Mouse (Mus musculus): Measurements from ENCODE around the gene Alg1. TPM values are rescaled to one million over a fixed set of nuclear protein-coding genes. Genes with fewer than 3 reads are reported as not detected.
"Not testable (repeated sequence)": the region's sequence is repeated elsewhere in the genome, so short reads cannot be mapped to it uniquely, and the experiment has no call there.

Gene Alg1
- polyA plus RNA-seq, 1 experiment from 2014 or later: 11.2 TPM

- Histone ChIP-seq H3K9ac (ENCODE audit: low read depth, low read length) (no peak within 1 kb of the TSS), H3K36me3 (ENCODE audit: control insufficient read depth, insufficient read depth) (no peaks in the 10 kb centered on the region), H3K27ac (ENCODE audit: low read length) (no peak within 1 kb of the TSS), H3K4me2 (ENCODE audit: low read depth, low read length) (no peak within 1 kb of the TSS), H3K4me1 (ENCODE audit: control insufficient read depth, low read depth, low read length) (no peaks in the 10 kb centered on the region), H3K9me3 (replicated peaks; ENCODE audit: control insufficient read depth, low read length) (no peaks in the 10 kb centered on the region), H3K4me3 (ENCODE audit: low read depth, low read length) (no peak within 1 kb of the TSS), H3K27me3 (ENCODE audit: control insufficient read depth, insufficient read depth, low read depth, low read length) (no peaks in the 10 kb centered on the region)
- no peak for ATAC-seq (ENCODE audit: low read depth)
- 54% methylated on average over 6 of the region's 6 CpGs for WGBS (ENCODE audit: insufficient replicate concordance)
These were observed 11.3 kb upstream of the Alg1 start, which contains the start of gene AU021092 for GRCm38 (mm10) chr16:5222140-5222539. Gene AU021092, minus strand, starts transcription at chr16:5222299.

GRCm38 (mm10) chr16:5226534-5226933, 6.9 kb upstream of the Alg1 start:
- H3K4me1 ChIP-seq (ENCODE audit: control insufficient read depth, low read depth, low read length); H3K27me3 ChIP-seq (ENCODE audit: control insufficient read depth, insufficient read depth, low read depth, low read length); H3K4me3 ChIP-seq (ENCODE audit: low read depth, low read length); H3K4me2 ChIP-seq (ENCODE audit: low read depth, low read length); H3K36me3 ChIP-seq (ENCODE audit: control insufficient read depth, insufficient read depth); H3K27ac ChIP-seq (ENCODE audit: low read length); H3K9me3 ChIP-seq (replicated peaks; ENCODE audit: control insufficient read depth, low read length); ATAC-seq (ENCODE audit: low read depth); H3K9ac ChIP-seq (ENCODE audit: low read depth, low read length): not testable (repeated sequence)
- WGBS (ENCODE audit: insufficient replicate concordance): 9% methylated on average over 1 of the region's 1 CpGs

GRCm38 (mm10) chr16:5227501-5227900, 5.9 kb upstream of the Alg1 start:
- not testable (repeated sequence) for H3K4me2 ChIP-seq (ENCODE audit: low read depth, low read length); H3K36me3 ChIP-seq (ENCODE audit: control insufficient read depth, insufficient read depth); H3K4me3 ChIP-seq (ENCODE audit: low read depth, low read length); H3K4me1 ChIP-seq (ENCODE audit: control insufficient read depth, low read depth, low read length); H3K9ac ChIP-seq (ENCODE audit: low read depth, low read length); ATAC-seq (ENCODE audit: low read depth); H3K27me3 ChIP-seq (ENCODE audit: control insufficient read depth, insufficient read depth, low read depth, low read length); H3K9me3 ChIP-seq (replicated peaks; ENCODE audit: control insufficient read depth, low read length); H3K27ac ChIP-seq (ENCODE audit: low read length)
- 67% methylated on average over 19 of the region's 19 CpGs for WGBS (ENCODE audit: insufficient replicate concordance)

DNA sequence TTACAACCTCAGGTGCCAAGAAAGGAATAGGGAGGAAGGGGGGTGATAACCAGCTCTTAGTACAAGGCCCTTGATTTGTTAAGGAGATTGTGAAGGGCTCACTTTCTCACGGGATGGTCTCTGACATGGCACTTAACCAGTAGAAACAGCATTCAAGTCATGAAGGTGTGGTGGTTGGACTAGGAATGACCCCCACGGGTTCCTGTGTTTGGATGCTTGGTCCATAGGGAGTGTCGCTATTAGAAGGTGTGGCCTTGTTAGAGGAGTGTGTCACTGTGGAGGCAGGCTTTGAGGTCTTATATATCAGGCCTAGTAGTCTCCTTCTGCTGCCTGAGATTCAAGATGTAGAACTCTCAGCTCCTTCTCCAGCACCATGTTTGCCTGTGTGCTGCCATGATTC, 5.3 kb upstream of the Alg1 start:
- not testable (repeated sequence) for H3K9me3 ChIP-seq (replicated peaks; ENCODE audit: control insufficient read depth, low read length); H3K4me2 ChIP-seq (ENCODE audit: low read depth, low read length); H3K9ac ChIP-seq (ENCODE audit: low read depth, low read length); H3K27me3 ChIP-seq (ENCODE audit: control insufficient read depth, insufficient read depth, low read depth, low read length); H3K27ac ChIP-seq (ENCODE audit: low read length); H3K4me3 ChIP-seq (ENCODE audit: low read depth, low read length); H3K36me3 ChIP-seq (ENCODE audit: control insufficient read depth, insufficient read depth); ATAC-seq (ENCODE audit: low read depth); H3K4me1 ChIP-seq (ENCODE audit: control insufficient read depth, low read depth, low read length)
- 57% methylated on average over 3 of the region's 3 CpGs for WGBS (ENCODE audit: insufficient replicate concordance)

GRCm38 (mm10) chr16:5232982-5233381, 439 bp upstream of the Alg1 start:
- Histone ChIP-seq H3K36me3 (ENCODE audit: control insufficient read depth, insufficient read depth) (no peaks in the 10 kb centered on the region), H3K27me3 (ENCODE audit: control insufficient read depth, insufficient read depth, low read depth, low read length) (no peaks in the 10 kb centered on the region), H3K4me3 (ENCODE audit: low read depth, low read length) (peak overlapping the region; percentile 81), H3K27ac (ENCODE audit: low read length) (no peak overlapping the region; the same call in 1 of the 2 replicates), H3K9me3 (replicated peaks; ENCODE audit: control insufficient read depth, low read length) (no peaks in the 10 kb centered on the region), H3K9ac (ENCODE audit: low read depth, low read length) (no peak overlapping the region), H3K4me1 (ENCODE audit: control insufficient read depth, low read depth, low read length) (peaks cover 10% of the 10 kb centered on the region), H3K4me2 (ENCODE audit: low read depth, low read length) (peak overlapping the region; percentile 85)
- 63% methylated on average over 4 of the region's 4 CpGs for WGBS (ENCODE audit: insufficient replicate concordance)
- ATAC-seq (ENCODE audit: low read depth): no peak

GRCm38 (mm10) chr16:5242355-5242754, 8.9 kb downstream of the Alg1 start:
- 83% methylated on average over 4 of the region's 4 CpGs for WGBS (ENCODE audit: insufficient replicate concordance)
- Histone ChIP-seq H3K27me3 (ENCODE audit: control insufficient read depth, insufficient read depth, low read depth, low read length) (no peaks in the 10 kb centered on the region), H3K27ac (ENCODE audit: low read length) (no peak overlapping the region), H3K36me3 (ENCODE audit: control insufficient read depth, insufficient read depth) (no peaks in the 10 kb centered on the region; the same call in 1 of the 2 replicates), H3K4me3 (ENCODE audit: low read depth, low read length) (no peak overlapping the region), H3K4me1 (ENCODE audit: control insufficient read depth, low read depth, low read length) (no peaks in the 10 kb centered on the region), H3K9ac (ENCODE audit: low read depth, low read length) (no peak overlapping the region), H3K4me2 (ENCODE audit: low read depth, low read length) (no peak overlapping the region), H3K9me3 (replicated peaks; ENCODE audit: control insufficient read depth, low read length) (no peaks in the 10 kb centered on the region)
- ATAC-seq (ENCODE audit: low read depth): no peak

DNA sequence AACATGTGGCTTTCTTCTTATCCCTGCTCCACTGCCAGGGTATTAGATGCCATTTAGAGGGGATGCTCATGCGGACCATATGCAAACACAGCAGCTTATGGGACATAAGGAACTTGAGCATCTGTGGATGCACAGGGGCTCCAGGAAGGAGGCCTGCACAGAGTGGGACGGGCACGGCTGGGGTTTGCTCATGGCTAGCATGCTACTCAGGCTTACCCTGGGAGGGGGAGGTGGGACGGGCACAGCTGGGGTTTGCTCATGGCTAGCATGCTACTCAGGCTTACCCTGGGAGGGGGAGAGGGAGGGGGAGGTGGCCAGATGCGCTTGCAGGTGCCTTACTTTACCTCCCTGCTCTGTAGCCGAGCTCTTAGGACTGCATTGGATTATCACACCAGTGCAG, 9.5 kb downstream of the Alg1 start:
- Histone ChIP-seq H3K9ac (ENCODE audit: low read depth, low read length) (no peak overlapping the region), H3K4me2 (ENCODE audit: low read depth, low read length) (no peak overlapping the region), H3K9me3 (replicated peaks; ENCODE audit: control insufficient read depth, low read length) (no peaks in the 10 kb centered on the region), H3K4me1 (ENCODE audit: control insufficient read depth, low read depth, low read length) (no peaks in the 10 kb centered on the region), H3K27ac (ENCODE audit: low read length) (no peak overlapping the region), H3K4me3 (ENCODE audit: low read depth, low read length) (no peak overlapping the region), H3K36me3 (ENCODE audit: control insufficient read depth, insufficient read depth) (no peaks in the 10 kb centered on the region; the same call in none of the 2 replicates), H3K27me3 (ENCODE audit: control insufficient read depth, insufficient read depth, low read depth, low read length) (no peaks in the 10 kb centered on the region)
- no peak for ATAC-seq (ENCODE audit: low read depth)
- WGBS (ENCODE audit: insufficient replicate concordance): 76% methylated on average over 6 of the region's 6 CpGs

- Histone ChIP-seq H3K36me3 (ENCODE audit: control insufficient read depth, insufficient read depth) (no peaks in the 10 kb centered on the region; the same call in none of the 2 replicates), H3K27ac (ENCODE audit: low read length) (no peak overlapping the region), H3K4me2 (ENCODE audit: low read depth, low read length) (no peak overlapping the region), H3K4me3 (ENCODE audit: low read depth, low read length) (no peak overlapping the region), H3K9me3 (replicated peaks; ENCODE audit: control insufficient read depth, low read length) (no peaks in the 10 kb centered on the region), H3K9ac (ENCODE audit: low read depth, low read length) (no peak overlapping the region), H3K4me1 (ENCODE audit: control insufficient read depth, low read depth, low read length) (no peaks in the 10 kb centered on the region), H3K27me3 (ENCODE audit: control insufficient read depth, insufficient read depth, low read depth, low read length) (no peaks in the 10 kb centered on the region)
- whole genome bisulfite sequencing (ENCODE audit: insufficient replicate concordance): 28% methylated on average over 7 of the region's 7 CpGs
- ATAC-seq (ENCODE audit: low read depth): peak; percentile 59; the same call in 1 of the 2 replicates
These were observed 11.0 kb downstream of the Alg1 start for GRCm38 (mm10) chr16:5244411-5244810.

DNA sequence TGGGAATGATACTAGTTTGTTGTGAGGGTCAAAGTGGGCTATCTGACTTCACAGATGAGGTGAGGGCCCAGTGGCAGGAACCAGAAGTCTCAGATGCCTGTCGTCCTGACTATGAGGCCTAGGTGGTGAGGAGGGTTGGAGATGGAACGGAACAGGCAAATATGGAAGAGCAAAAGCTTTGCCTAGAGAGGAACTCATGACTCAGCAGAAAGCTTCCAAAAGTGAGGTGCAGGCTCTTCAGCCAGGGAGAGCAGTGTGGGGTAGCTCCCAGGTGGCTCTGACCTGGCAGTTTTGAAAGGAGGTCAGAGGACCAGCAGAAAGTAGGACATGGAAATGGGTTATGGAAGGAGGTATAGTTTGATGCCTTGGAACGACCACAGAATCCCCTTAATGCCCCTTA, 17.5 kb downstream of the Alg1 start:
- Histone ChIP-seq H3K27ac (ENCODE audit: low read length) (no peak overlapping the region), H3K27me3 (ENCODE audit: control insufficient read depth, insufficient read depth, low read depth, low read length) (no peaks in the 10 kb centered on the region), H3K36me3 (ENCODE audit: control insufficient read depth, insufficient read depth) (no peaks in the 10 kb centered on the region; the same call in 1 of the 2 replicates), H3K9ac (ENCODE audit: low read depth, low read length) (no peak overlapping the region), H3K4me2 (ENCODE audit: low read depth, low read length) (no peak overlapping the region), H3K4me3 (ENCODE audit: low read depth, low read length) (no peak overlapping the region), H3K9me3 (replicated peaks; ENCODE audit: control insufficient read depth, low read length) (no peaks in the 10 kb centered on the region), H3K4me1 (ENCODE audit: control insufficient read depth, low read depth, low read length) (peaks cover 15% of the 10 kb centered on the region)
- WGBS (ENCODE audit: insufficient replicate concordance): 63% methylated on average over 3 of the region's 3 CpGs
- no peak for ATAC-seq (ENCODE audit: low read depth)

Data from liver, embryonic 16.5 days (tissue).